Mouse (Mus musculus) liver, adult 2 months (tissue): Measurements from ENCODE around the gene 9230104L09Rik.

Experiments
- CTCF ChIP-seq: fragments of 200-500 bp; IDR thresholded peaks from 2 replicates; pipeline ENCODE4 v1.5.1; 2011; ENCODE audit warnings: low read depth, low read length, control low read depth
- POLR2A ChIP-seq: fragments of 200-500 bp; IDR thresholded peaks from 2 replicates; pipeline ENCODE4 v1.6.1; 2011; ENCODE audit warnings: low read length, control low read depth; ENCODE audit not compliant: insufficient read depth; ENCODE audit errors: extremely low read depth

DNA sequence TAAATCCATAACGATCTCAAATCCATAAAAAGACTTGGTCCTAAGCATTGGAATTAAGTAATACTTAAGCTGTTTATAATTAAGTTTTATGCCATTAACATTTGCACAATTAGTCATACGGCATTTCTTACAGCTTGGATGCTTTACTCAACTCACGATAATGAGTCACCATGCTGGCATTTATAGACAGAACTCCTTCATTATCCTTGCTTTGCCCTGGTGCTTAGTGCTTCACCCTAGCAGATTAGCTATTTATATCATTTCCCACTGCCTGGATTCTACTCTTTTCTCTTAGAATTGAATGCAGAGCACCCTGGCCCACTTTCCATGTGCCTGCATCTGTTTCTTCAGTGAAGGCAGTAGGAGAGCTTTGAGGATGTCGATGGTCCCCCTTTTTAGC lies 7.3 kb downstream of the 9230104L09Rik start:
- TF ChIP-seq CTCF (no peak), POLR2A (no peak)
